Mouse (Mus musculus) splenic B cell, adult 2 months (primary cell): ENCODE results near the gene Gm5741.

Experiments used
- DNase-seq: peaks from one replicate; pipeline ENCODE4 v3.0.0-alpha.2; 2011; ENCODE audit warnings: low read depth, low spot score
- H3K27me3 ChIP-seq: 2 replicates; pipeline ENCODE4 v1.6.1; 2012; ENCODE audit warnings: mild to moderate bottlenecking, low read length, moderate library complexity, mixed read lengths; ENCODE audit not compliant: control insufficient read depth, poor library complexity, insufficient read depth, severe bottlenecking
- H3K36me3 ChIP-seq: 2 replicates; pipeline ENCODE4 v1.6.1; 2012; ENCODE audit warnings: mild to moderate bottlenecking, low read length, moderate library complexity, mixed read lengths; ENCODE audit not compliant: control insufficient read depth, poor library complexity, insufficient read depth, severe bottlenecking

Gm5741 gene

DNA sequence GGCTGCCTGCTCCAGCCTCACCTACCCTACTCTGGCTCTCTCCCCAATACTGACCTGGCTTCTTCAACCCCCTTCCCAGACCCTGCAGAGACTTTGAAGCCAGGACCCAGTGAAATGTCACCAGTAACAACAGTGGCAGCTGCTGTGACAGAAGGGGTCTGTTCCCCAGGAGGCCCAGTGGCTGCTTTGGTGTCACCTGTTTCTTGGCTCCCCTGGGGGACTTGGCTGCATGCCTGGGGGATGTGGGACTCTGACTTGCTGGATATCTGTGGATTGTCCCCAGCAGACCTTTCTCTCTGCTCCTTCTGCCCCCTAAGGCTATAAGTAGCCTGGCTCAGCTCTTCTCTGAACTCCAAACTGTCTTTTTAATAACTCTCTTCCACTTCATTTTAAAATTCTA, at the start of gene Gm5741:
TSS of gene Gm5741 (minus strand) at position 1 of the 400 bp plus-strand sequence.
- Histone ChIP-seq H3K27me3 (no peaks in the 10 kb centered on the region), H3K36me3 (no peaks in the 10 kb centered on the region)
- DNase-seq = no peak

- no peak for DNase-seq
- H3K27me3 ChIP-seq = no peaks in the 10 kb centered on the region
- H3K36me3 ChIP-seq = no peaks in the 10 kb centered on the region
Observed at GRCm38 (mm10) chr8:85116984-85117383, 49.2 kb upstream of the Gm5741 start.

- Histone ChIP-seq H3K36me3 (no peaks in the 10 kb centered on the region), H3K27me3 (no peaks in the 10 kb centered on the region)
- no peak for DNase-seq
Observed at GRCm38 (mm10) chr8:85115501-85115900, 47.7 kb upstream of the Gm5741 start.

GRCm38 (mm10) chr8:85113241-85113640, 45.5 kb upstream of the Gm5741 start:
- DNase-seq = no peak

GRCm38 (mm10) chr8:85100076-85100665, 32.4 kb upstream of the Gm5741 start:
- Histone ChIP-seq H3K27me3 (no peaks in the 10 kb centered on the region), H3K36me3 (no peaks in the 10 kb centered on the region; the same call in 1 of the 2 replicates)
- no peak for DNase-seq

More at GRCm38 (mm10) chr8:85113241-85113640, 45.5 kb upstream of the Gm5741 start:
- H3K27me3 ChIP-seq = no peaks in the 10 kb centered on the region
- H3K36me3 ChIP-seq = no peaks in the 10 kb centered on the region

DNA sequence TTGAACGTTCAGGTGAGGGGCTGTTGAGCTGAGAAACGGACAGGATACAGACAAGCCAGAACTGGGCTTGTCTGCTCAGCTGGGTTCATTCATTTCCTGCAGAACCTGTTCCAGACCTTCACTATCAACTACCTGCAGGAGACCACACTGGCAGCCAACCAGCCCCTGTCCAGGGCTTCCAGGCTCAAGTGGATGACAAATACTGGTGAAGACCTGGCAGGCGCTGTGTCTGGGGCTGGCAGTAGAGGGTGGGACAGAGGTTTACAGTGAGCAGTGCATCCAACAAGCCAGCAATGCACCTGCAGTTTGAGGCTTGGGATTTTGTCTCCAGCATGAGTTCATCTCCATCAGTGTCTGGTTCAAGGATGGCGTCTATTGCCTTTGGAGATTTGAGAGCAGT, 29.1 kb upstream of the Gm5741 start:
- no peak for DNase-seq
- peaks cover 8% of the 10 kb centered on the region for H3K36me3 ChIP-seq
- H3K27me3 ChIP-seq = no peaks in the 10 kb centered on the region

GRCm38 (mm10) chr8:85096196-85096595, 28.4 kb upstream of the Gm5741 start:
- no peak for DNase-seq
- Histone ChIP-seq H3K27me3 (no peaks in the 10 kb centered on the region), H3K36me3 (peaks cover 8% of the 10 kb centered on the region)

GRCm38 (mm10) chr8:85095566-85095965, 27.8 kb upstream of the Gm5741 start:
- peaks cover 10% of the 10 kb centered on the region for H3K36me3 ChIP-seq
- DNase-seq = no peak
- H3K27me3 ChIP-seq = no peaks in the 10 kb centered on the region

- no peak for DNase-seq
- Histone ChIP-seq H3K27me3 (no peaks in the 10 kb centered on the region), H3K36me3 (peaks cover 10% of the 10 kb centered on the region)
Observed at GRCm38 (mm10) chr8:85095051-85095450, 27.3 kb upstream of the Gm5741 start.

DNA sequence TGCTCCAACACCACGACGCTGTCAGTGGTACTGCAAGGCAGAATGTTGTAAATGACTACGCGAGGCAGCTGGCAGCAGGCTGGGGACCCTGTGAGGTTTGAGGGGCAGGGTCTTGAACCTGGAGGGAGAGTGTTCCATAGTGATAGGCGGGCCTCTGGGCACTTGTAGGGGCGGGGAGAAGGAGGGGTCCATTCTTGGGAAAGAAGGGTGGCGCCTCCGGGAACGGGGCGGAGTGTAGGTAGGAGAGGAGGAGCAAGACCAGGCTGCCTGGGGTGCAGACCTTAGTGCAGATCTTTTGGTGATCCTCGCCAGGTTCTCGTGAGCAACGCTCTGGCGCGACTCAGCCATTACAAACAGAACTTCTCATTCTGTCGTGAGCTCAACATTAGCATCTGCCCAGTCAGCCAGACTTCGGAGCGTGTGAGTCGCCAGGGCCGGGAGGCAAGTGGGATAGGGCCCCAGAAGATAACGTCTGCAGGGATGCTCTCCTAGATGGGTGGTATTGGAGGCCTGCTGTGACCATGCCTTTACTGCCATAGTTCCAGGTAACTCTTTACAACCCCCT, 23.8 kb upstream of the Gm5741 start:
- peaks cover 11% of the 10 kb centered on the region for H3K36me3 ChIP-seq
- H3K27me3 ChIP-seq = no peaks in the 10 kb centered on the region
- no peak for DNase-seq

DNA sequence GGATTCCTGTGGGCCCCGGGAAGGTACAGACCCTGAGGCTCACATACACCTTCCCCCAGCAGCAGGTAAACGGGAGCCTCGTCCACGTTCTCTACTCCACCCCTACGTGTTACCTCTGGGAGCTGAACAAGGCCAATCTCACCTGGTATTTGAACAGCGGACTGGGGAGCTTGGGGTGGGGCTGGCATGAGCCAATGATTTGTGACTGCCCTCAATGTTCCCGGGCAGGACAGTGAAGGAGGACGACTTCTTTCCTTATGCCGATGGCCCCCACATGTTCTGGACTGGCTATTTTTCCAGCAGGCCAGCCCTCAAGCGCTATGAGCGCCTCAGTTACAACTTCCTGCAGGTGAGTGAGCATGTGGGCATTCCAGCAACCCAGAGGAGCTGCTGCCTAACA, 23.1 kb upstream of the Gm5741 start:
- Histone ChIP-seq H3K27me3 (no peaks in the 10 kb centered on the region), H3K36me3 (peaks cover 11% of the 10 kb centered on the region)
- no peak for DNase-seq

DNA sequence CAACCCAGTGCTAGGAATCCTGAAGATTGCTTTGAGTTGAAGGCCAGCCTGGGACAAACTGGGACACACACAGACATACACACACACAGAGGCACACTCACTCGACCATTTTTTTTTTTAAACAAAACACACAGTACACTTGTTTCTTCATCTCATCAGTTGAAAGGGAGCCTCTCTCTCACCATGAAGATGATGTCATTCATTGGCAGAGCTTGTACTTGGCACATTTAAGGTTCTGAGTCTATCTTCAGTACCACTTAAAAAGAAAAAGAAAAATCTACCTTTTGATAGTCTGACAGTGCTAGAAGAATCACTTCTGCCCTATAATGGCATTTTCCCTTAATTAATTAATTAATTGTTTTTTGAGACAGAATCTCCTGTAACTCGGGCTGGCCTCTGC, 21.0 kb upstream of the Gm5741 start:
- no peak for DNase-seq
- Histone ChIP-seq H3K27me3 (no peaks in the 10 kb centered on the region), H3K36me3 (peaks cover 7% of the 10 kb centered on the region)

- peak; percentile 68 for DNase-seq
Observed at GRCm38 (mm10) chr8:85086238-85086637, 18.5 kb upstream of the Gm5741 start.

DNA sequence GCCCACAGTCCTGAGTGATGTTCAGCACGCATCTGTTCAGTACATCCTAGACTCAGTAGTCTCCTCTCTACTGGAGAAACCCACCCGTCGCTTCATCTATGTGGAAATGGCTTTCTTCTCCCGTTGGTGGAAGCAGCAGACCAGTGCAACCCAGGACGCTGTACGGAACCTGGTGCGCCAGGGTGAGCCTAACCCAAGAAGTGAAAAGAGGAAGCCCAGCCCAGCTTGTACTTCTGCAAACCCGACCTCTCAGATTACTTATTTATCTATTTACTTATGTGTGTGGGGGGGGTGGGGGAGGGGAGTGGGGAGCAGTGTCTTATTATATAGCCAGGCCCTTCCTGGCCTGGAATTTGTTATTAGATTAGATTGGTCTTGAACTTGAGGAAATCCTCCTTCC, 16.9 kb upstream of the Gm5741 start:
- peak; percentile 72 for DNase-seq
- Histone ChIP-seq H3K27me3 (no peaks in the 10 kb centered on the region), H3K36me3 (peaks cover 2% of the 10 kb centered on the region)

More at GRCm38 (mm10) chr8:85086238-85086637, 18.5 kb upstream of the Gm5741 start:
- Histone ChIP-seq H3K36me3 (peaks cover 3% of the 10 kb centered on the region), H3K27me3 (no peaks in the 10 kb centered on the region)

- H3K36me3 ChIP-seq = peaks cover 2% of the 10 kb centered on the region
- no peaks in the 10 kb centered on the region for H3K27me3 ChIP-seq
- peak; percentile 89 for DNase-seq
Observed at GRCm38 (mm10) chr8:85083108-85083813, 15.5 kb upstream of the Gm5741 start, which contains the start of gene Man2b1. Man2b1 (plus strand) TSS chr8:85083270.
